Mouse (Mus musculus): ENCODE measurements around the gene Slc30a2. TPM values are rescaled to one million over a fixed set of nuclear protein-coding genes. Genes with fewer than 3 reads are reported as not detected.

The Slc30a2 gene
- polyA plus RNA-seq, 1 experiment from 2014 or later, result 0.24 TPM

- no peaks in the 10 kb centered on the region for H3K27me3 ChIP-seq
- ATAC-seq (ENCODE audit: low FRiP score, low read depth), result no peak
- H3K4me2 ChIP-seq (replicated peaks), result no peak overlapping the region
- peaks cover 17% of the 10 kb centered on the region for H3K4me1 ChIP-seq
- 0 out of 2 replicates have a peak, but pooled peaks cover 4% of the 10 kb centered on the region for H3K9me3 ChIP-seq
- no peaks in the 10 kb centered on the region for H3K36me3 ChIP-seq
- H3K27ac ChIP-seq, result no peak overlapping the region
- no peak overlapping the region for H3K4me3 ChIP-seq
- WGBS, result 84% methylated on average over 7 of the region's 7 CpGs
- no peak overlapping the region for H3K9ac ChIP-seq
These were observed 32.9 kb upstream of the Slc30a2 start for GRCm38 (mm10) chr4:134310106-134310505.

- no peak for ATAC-seq (ENCODE audit: low FRiP score, low read depth)
- H3K4me3 ChIP-seq, result no peak overlapping the region
- H3K4me1 ChIP-seq, result peaks cover 18% of the 10 kb centered on the region
- H3K4me2 ChIP-seq (replicated peaks), result no peak overlapping the region
- H3K9me3 ChIP-seq, result 0 out of 2 replicates have a peak, but pooled peaks cover 4% of the 10 kb centered on the region
- H3K27me3 ChIP-seq, result no peaks in the 10 kb centered on the region
- H3K36me3 ChIP-seq, result no peaks in the 10 kb centered on the region
- no peak overlapping the region for H3K27ac ChIP-seq
- 83% methylated on average over 9 of the region's 9 CpGs for WGBS
- no peak overlapping the region for H3K9ac ChIP-seq
These were observed 32.3 kb upstream of the Slc30a2 start for GRCm38 (mm10) chr4:134310656-134311055.

GRCm38 (mm10) chr4:134311784-134312183 lies 31.2 kb upstream of the Slc30a2 start:
- Histone ChIP-seq H3K4me3 (no peak overlapping the region), H3K4me1 (peaks cover 18% of the 10 kb centered on the region), H3K27me3 (no peaks in the 10 kb centered on the region), H3K9ac (no peak overlapping the region), H3K9me3 (0 out of 2 replicates have a peak, but pooled peaks cover 4% of the 10 kb centered on the region), H3K4me2 (replicated peaks) (no peak overlapping the region), H3K36me3 (no peaks in the 10 kb centered on the region), H3K27ac (no peak overlapping the region)
- ATAC-seq (ENCODE audit: low FRiP score, low read depth), result no peak
- WGBS, result 78% methylated on average over 9 of the region's 9 CpGs

GRCm38 (mm10) chr4:134312341-134312740 lies 30.6 kb upstream of the Slc30a2 start:
- peaks cover 13% of the 10 kb centered on the region for H3K4me1 ChIP-seq
- H3K9ac ChIP-seq, result no peak overlapping the region
- H3K4me3 ChIP-seq, result no peak overlapping the region
- no peaks in the 10 kb centered on the region for H3K27me3 ChIP-seq
- 89% methylated on average over 5 of the region's 5 CpGs for WGBS
- H3K9me3 ChIP-seq, result 0 out of 2 replicates have a peak, but pooled peaks cover 4% of the 10 kb centered on the region
- H3K36me3 ChIP-seq, result no peaks in the 10 kb centered on the region
- H3K4me2 ChIP-seq (replicated peaks), result no peak overlapping the region
- ATAC-seq (ENCODE audit: low FRiP score, low read depth), result no peak
- H3K27ac ChIP-seq, result no peak overlapping the region

GRCm38 (mm10) chr4:134312901-134313300 lies 30.1 kb upstream of the Slc30a2 start:
- Histone ChIP-seq H3K4me3 (no peak overlapping the region), H3K27ac (no peak overlapping the region), H3K27me3 (no peaks in the 10 kb centered on the region), H3K4me1 (peaks cover 10% of the 10 kb centered on the region; the same call in 1 of the 2 replicates), H3K36me3 (no peaks in the 10 kb centered on the region), H3K9me3 (0 out of 2 replicates have a peak, but pooled peaks cover 4% of the 10 kb centered on the region), H3K4me2 (replicated peaks) (no peak overlapping the region), H3K9ac (no peak overlapping the region)
- WGBS, result 93% methylated on average over 6 of the region's 6 CpGs
- ATAC-seq (ENCODE audit: low FRiP score, low read depth), result no peak

- Histone ChIP-seq H3K9me3 (0 out of 2 replicates have a peak, but pooled peaks cover 4% of the 10 kb centered on the region), H3K4me2 (replicated peaks) (no peak overlapping the region), H3K27ac (no peak overlapping the region), H3K4me3 (no peak overlapping the region), H3K36me3 (no peaks in the 10 kb centered on the region), H3K27me3 (no peaks in the 10 kb centered on the region), H3K9ac (no peak overlapping the region), H3K4me1 (peaks cover 10% of the 10 kb centered on the region; the same call in 1 of the 2 replicates)
- WGBS, result 71% methylated on average over 4 of the region's 4 CpGs
- no peak for ATAC-seq (ENCODE audit: low FRiP score, low read depth)
These were observed 28.8 kb upstream of the Slc30a2 start for GRCm38 (mm10) chr4:134314081-134314655.

- peak; percentile 8; the same call in 1 of the 2 replicates for ATAC-seq (ENCODE audit: low FRiP score, low read depth)
- Histone ChIP-seq H3K27ac (no peak within 1 kb of the TSS), H3K4me1 (peaks cover 10% of the 10 kb centered on the region; the same call in 1 of the 2 replicates), H3K36me3 (no peaks in the 10 kb centered on the region), H3K4me2 (replicated peaks) (peak within 1 kb of the TSS; percentile 21), H3K9me3 (0 out of 2 replicates have a peak, but pooled peaks cover 4% of the 10 kb centered on the region), H3K4me3 (peak within 1 kb of the TSS; percentile 20; the same call in 1 of the 2 replicates), H3K27me3 (no peaks in the 10 kb centered on the region), H3K9ac (no peak within 1 kb of the TSS; the same call in 1 of the 2 replicates)
- 24% methylated on average over 11 of the region's 11 CpGs for WGBS
These were observed 28.1 kb upstream of the Slc30a2 start, which contains the start of gene Trim63 for GRCm38 (mm10) chr4:134314876-134315275. Gene Trim63 (plus strand): TSS chr4:134315120.

- no peak overlapping the region for H3K27ac ChIP-seq
These were observed 27.5 kb upstream of the Slc30a2 start for GRCm38 (mm10) chr4:134315470-134315869.

GRCm38 (mm10) chr4:134316390-134316789 lies 26.6 kb upstream of the Slc30a2 start:
- Histone ChIP-seq H3K27ac (no peak overlapping the region), H3K9ac (no peak overlapping the region), H3K4me3 (no peak overlapping the region), H3K4me2 (replicated peaks) (no peak overlapping the region), H3K4me1 (peaks cover 10% of the 10 kb centered on the region; the same call in 1 of the 2 replicates), H3K36me3 (no peaks in the 10 kb centered on the region), H3K9me3 (peaks cover 5% of the 10 kb centered on the region; the same call in 1 of the 2 replicates), H3K27me3 (no peaks in the 10 kb centered on the region)
- no peak for ATAC-seq (ENCODE audit: low FRiP score, low read depth)
- WGBS, result 50% methylated on average over 16 of the region's 16 CpGs

More at GRCm38 (mm10) chr4:134315470-134315869, 27.5 kb upstream of the Slc30a2 start:
- WGBS, result 66% methylated on average over 9 of the region's 9 CpGs
- H3K9ac ChIP-seq, result no peak overlapping the region; the same call in 1 of the 2 replicates
- H3K4me3 ChIP-seq, result peak overlapping the region; percentile 20; the same call in 1 of the 2 replicates
- H3K4me2 ChIP-seq (replicated peaks), result peak overlapping the region; percentile 21
- no peaks in the 10 kb centered on the region for H3K36me3 ChIP-seq
- H3K4me1 ChIP-seq, result peaks cover 10% of the 10 kb centered on the region; the same call in 1 of the 2 replicates
- no peak for ATAC-seq (ENCODE audit: low FRiP score, low read depth)
- 0 out of 2 replicates have a peak, but pooled peaks cover 4% of the 10 kb centered on the region for H3K9me3 ChIP-seq
- no peaks in the 10 kb centered on the region for H3K27me3 ChIP-seq

- peaks cover 4% of the 10 kb centered on the region; the same call in 1 of the 2 replicates for H3K27me3 ChIP-seq
- no peak overlapping the region for H3K27ac ChIP-seq
- 77% methylated on average over 5 of the region's 5 CpGs for WGBS
- peaks cover 10% of the 10 kb centered on the region; the same call in 1 of the 2 replicates for H3K4me1 ChIP-seq
- no peak for ATAC-seq (ENCODE audit: low FRiP score, low read depth)
- H3K9me3 ChIP-seq, result peaks cover 4% of the 10 kb centered on the region; the same call in 1 of the 2 replicates
- H3K4me2 ChIP-seq (replicated peaks), result no peak overlapping the region
- no peak overlapping the region for H3K4me3 ChIP-seq
- H3K36me3 ChIP-seq, result no peaks in the 10 kb centered on the region
- H3K9ac ChIP-seq, result no peak overlapping the region
These were observed 23.9 kb upstream of the Slc30a2 start for GRCm38 (mm10) chr4:134319074-134319473.

GRCm38 (mm10) chr4:134319674-134320073 lies 23.3 kb upstream of the Slc30a2 start:
- Histone ChIP-seq H3K36me3 (no peaks in the 10 kb centered on the region), H3K4me2 (replicated peaks) (no peak overlapping the region), H3K4me1 (peaks cover 6% of the 10 kb centered on the region; the same call in 1 of the 2 replicates), H3K9ac (no peak overlapping the region), H3K4me3 (no peak overlapping the region), H3K27ac (no peak overlapping the region), H3K27me3 (peaks cover 4% of the 10 kb centered on the region; the same call in 1 of the 2 replicates), H3K9me3 (peaks cover 4% of the 10 kb centered on the region; the same call in 1 of the 2 replicates)
- WGBS, result 72% methylated on average over 5 of the region's 5 CpGs
- no peak for ATAC-seq (ENCODE audit: low FRiP score, low read depth)

- 62% methylated on average over 3 of the region's 3 CpGs for WGBS
- H3K4me3 ChIP-seq, result no peak overlapping the region
- no peak overlapping the region for H3K4me2 ChIP-seq (replicated peaks)
- no peak overlapping the region for H3K27ac ChIP-seq
- no peak overlapping the region for H3K9ac ChIP-seq
- H3K27me3 ChIP-seq, result peaks cover 4% of the 10 kb centered on the region; the same call in 1 of the 2 replicates
- ATAC-seq (ENCODE audit: low FRiP score, low read depth), result no peak
- peaks cover 4% of the 10 kb centered on the region; the same call in 1 of the 2 replicates for H3K9me3 ChIP-seq
- H3K36me3 ChIP-seq, result no peaks in the 10 kb centered on the region
- no peaks in the 10 kb centered on the region for H3K4me1 ChIP-seq
These were observed 21.5 kb upstream of the Slc30a2 start for GRCm38 (mm10) chr4:134321524-134321923.
